Mouse (Mus musculus) erythroblast, adult 5-6 weeks (primary cell): ENCODE data around the gene Ltb. TPM values are rescaled to one million over a fixed set of nuclear protein-coding genes. Genes with fewer than 3 reads are reported as not detected.

Experiments used
- ATAC-seq: replicated peaks from 2 replicates; pipeline ENCODE4 v1.8.0; 2016; ENCODE audit warnings: moderate number of reproducible peaks, mild to moderate bottlenecking, moderate TSS enrichment, inconsistent platforms; ENCODE audit not compliant: poor library complexity, low FRiP score, severe bottlenecking
- total RNA-seq, 2 experiments: library from RNA; stranded (forward) in 1 of 2; stranded (reverse) in 1 of 2; fragments of 150-400 nt in 1 of 2; fragments of 200-764, 138-1000 nt in 1 of 2; gene quantifications; 2 replicates each; pipeline versions ENCODE4 v1.2.3 to v1.2.4; 2015 to 2017; ENCODE audit warnings: low replicate concordance in 2 of 2

Ltb gene
- total RNA-seq, 2 experiments from 2014 or later = 1.7 TPM; not detected in 1

DNA sequence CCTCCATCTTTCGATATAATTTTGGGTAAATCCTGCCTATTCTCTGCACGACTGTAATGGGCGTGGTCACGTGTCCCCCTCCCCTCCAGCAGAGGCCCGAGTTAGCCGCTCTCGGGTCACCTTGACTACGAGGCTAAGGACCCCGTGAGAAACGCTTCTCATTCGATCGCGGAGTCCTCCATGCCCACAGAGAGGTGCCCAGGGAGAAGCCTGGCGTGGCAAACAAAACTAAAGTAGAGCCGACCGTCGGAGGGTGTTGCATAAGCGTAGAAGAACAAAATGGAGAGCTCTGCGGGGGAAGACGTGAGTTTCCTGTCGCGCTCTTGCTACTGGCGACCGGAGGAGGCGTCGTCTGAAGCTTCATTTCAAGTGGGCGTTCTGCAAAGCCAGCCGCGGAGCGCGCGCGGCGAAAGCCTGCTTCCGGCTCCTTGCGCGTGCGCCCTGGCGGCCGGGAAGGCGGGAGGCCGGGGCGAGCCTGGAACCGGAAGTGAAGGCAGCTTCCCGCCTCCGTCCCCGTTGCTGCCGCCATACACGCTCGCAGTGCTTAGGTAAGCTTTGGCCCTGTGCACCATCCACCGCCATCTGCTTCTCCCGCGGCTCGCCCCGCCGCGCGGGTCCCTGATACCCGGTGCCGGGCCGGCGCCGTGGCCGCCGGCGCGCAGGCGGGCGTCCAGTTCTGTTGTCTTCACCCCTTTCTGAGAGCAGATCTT, 47.2 kb downstream of the Ltb start, which contains the start of gene Ddx39b:
TSS of gene Ddx39b (plus strand) at position 442 of the 710 bp plus-strand sequence.
- ATAC-seq = peak; percentile 80

DNA sequence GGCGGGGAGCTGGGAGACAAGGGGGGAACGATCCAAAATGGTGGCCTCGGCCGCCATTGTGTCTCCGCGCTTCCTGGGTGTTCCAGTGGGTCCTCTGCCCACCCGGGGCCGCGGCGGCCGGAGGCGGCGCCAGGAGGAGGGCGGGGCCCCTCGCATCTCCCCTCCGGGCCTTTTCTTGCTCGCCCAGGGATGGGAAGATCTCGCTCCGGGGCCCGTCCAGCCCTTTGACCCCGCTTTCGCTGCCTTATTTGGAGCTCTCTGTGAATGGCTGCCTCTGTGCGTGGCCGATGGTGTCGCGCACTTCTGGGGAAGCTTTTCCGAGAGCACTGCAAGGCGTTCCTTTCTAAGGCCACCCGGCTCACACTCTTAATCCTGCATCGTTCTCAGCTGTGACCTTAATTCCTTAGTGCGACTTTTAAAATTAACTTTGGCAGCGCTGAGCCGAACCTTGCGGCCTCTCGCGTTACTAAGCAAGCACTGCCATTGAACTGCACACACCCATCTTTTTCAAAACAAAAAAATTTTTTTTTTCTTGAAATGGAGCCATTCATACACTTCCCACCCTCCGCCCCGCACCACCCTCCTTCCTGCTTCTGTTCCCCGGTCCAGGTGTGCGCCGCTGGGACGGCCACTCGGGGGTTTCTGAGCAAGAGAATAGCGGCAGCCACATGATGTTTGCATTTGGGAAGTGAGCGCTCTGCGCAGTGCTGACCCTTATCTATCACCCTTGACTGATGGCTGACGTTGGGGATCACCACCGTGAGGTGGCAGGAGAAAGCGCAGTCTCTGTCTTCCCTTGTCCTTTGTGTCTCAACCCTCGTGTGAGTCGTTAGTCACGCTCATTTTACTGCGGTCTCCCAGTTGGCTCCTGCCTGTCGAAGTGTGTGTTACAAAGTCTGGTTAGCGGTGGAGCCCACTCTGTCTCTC, 48.0 kb downstream of the Ltb start:
- ATAC-seq = peak; percentile 70

DNA sequence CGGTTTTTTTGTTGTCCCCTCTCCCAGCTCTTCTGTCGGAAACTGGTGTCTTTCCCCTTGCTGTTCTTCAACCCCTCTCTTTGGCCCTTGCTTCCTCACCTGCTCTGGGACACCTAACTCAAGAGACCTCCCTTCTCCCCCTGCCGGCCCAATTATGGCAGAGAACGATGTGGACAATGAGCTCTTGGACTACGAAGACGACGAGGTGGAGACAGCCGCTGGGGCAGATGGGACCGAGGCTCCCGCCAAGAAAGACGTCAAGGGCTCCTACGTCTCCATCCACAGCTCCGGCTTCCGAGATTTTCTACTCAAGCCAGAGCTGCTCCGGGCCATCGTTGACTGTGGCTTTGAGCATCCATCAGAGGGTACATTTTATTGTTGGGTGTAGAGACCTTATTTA, 48.8 kb downstream of the Ltb start:
- ATAC-seq = peak; percentile 31; the same call in 1 of the 2 replicates

DNA sequence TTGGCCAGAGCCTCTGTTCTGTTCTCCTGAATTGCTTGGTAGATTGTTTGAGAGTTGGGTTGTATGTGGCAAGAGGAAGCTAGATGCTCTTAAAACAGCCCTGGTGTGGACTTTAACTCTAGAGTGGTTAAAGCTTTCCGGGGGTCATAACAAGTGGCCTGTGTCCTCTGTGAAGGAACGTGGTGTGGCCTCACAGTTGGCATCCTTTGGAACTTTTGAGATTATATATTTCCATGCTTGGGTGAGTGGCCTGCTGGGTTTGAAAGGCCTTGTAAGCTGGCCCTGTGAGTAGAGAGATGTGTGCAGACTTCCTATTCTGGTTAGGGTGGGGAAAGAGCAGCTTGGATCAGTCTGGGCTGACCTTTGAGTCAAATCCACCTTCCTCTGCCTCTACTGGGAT, 50.8 kb downstream of the Ltb start:
- no peak for ATAC-seq

Other genes with a start within 250 kb of the Ltb start
Only the 30 nearest of the 39 such genes appear.
- not detected in 2 replicates for gene Vwa7, start 177.9 kb upstream of the Ltb start, total RNA-seq (2015; ENCODE audit: low replicate concordance)
- not detected in 2 replicates for gene Vwa7, start 177.9 kb upstream of the Ltb start, total RNA-seq (2017; ENCODE audit: low replicate concordance)
- gene Sapcd1, start 166.4 kb upstream of the Ltb start, total RNA-seq (2015; ENCODE audit: low replicate concordance) = 2.3 TPM in 1 of 2 replicates, not detected in the other
- not detected in 2 replicates for gene Sapcd1, start 166.4 kb upstream of the Ltb start, total RNA-seq (2017; ENCODE audit: low replicate concordance)
- gene Msh5, start 147.7 kb upstream of the Ltb start, total RNA-seq (2015; ENCODE audit: low replicate concordance) = 0.38 and 1.5 TPM in 2 replicates
- 5.7 and 8.8 TPM in 2 replicates for gene Msh5, start 147.7 kb upstream of the Ltb start, total RNA-seq (2017; ENCODE audit: low replicate concordance)
- gene Clic1, start 144.5 kb upstream of the Ltb start, total RNA-seq (2015; ENCODE audit: low replicate concordance) = 74.6 and 85.9 TPM in 2 replicates
- gene Clic1, start 144.5 kb upstream of the Ltb start, total RNA-seq (2017; ENCODE audit: low replicate concordance) = 66.9 and 68.8 TPM in 2 replicates
- 1.0 and 1.7 TPM in 2 replicates for gene Ddah2, start 135.4 kb upstream of the Ltb start, total RNA-seq (2015; ENCODE audit: low replicate concordance)
- gene Ddah2, start 135.4 kb upstream of the Ltb start, total RNA-seq (2017; ENCODE audit: low replicate concordance) = 2.2 TPM in 1 of 2 replicates, not detected in the other
- gene Ly6g6c, start 129.1 kb upstream of the Ltb start, total RNA-seq (2015; ENCODE audit: low replicate concordance) = not detected in 2 replicates
- not detected in 2 replicates for gene Ly6g6c, start 129.1 kb upstream of the Ltb start, total RNA-seq (2017; ENCODE audit: low replicate concordance)
- 0.42 TPM in 1 of 2 replicates, not detected in the other for gene Mpig6b, start 128.3 kb upstream of the Ltb start, total RNA-seq (2015; ENCODE audit: low replicate concordance)
- not detected in 2 replicates for gene Mpig6b, start 128.3 kb upstream of the Ltb start, total RNA-seq (2017; ENCODE audit: low replicate concordance)
- gene Ly6g6e, start 117.5 kb upstream of the Ltb start, total RNA-seq (2015; ENCODE audit: low replicate concordance) = not detected in 2 replicates
- gene Ly6g6e, start 117.5 kb upstream of the Ltb start, total RNA-seq (2017; ENCODE audit: low replicate concordance) = not detected in 2 replicates
- not detected in 2 replicates for gene Ly6g6d, start 116.4 kb upstream of the Ltb start, total RNA-seq (2015; ENCODE audit: low replicate concordance)
- 1.4 TPM in 1 of 2 replicates, not detected in the other for gene Ly6g6d, start 116.4 kb upstream of the Ltb start, total RNA-seq (2017; ENCODE audit: low replicate concordance)
- gene Ly6g6f, start 108.8 kb upstream of the Ltb start, total RNA-seq (2015; ENCODE audit: low replicate concordance) = not detected in 2 replicates
- gene Ly6g6f, start 108.8 kb upstream of the Ltb start, total RNA-seq (2017; ENCODE audit: low replicate concordance) = not detected in 2 replicates
- 28.1 and 36.8 TPM in 2 replicates for gene Abhd16a, start 105.2 kb upstream of the Ltb start, total RNA-seq (2015; ENCODE audit: low replicate concordance)
- gene Abhd16a, start 105.2 kb upstream of the Ltb start, total RNA-seq (2017; ENCODE audit: low replicate concordance) = 33.3 and 63.0 TPM in 2 replicates
- not detected in 2 replicates for gene Ly6g5c, start 86.2 kb upstream of the Ltb start, total RNA-seq (2015; ENCODE audit: low replicate concordance)
- not detected in 2 replicates for gene Ly6g5c, start 86.2 kb upstream of the Ltb start, total RNA-seq (2017; ENCODE audit: low replicate concordance)
- 7.7 TPM in 1 of 2 replicates, not detected in the other for gene Ly6g5b, start 79.0 kb upstream of the Ltb start, total RNA-seq (2015; ENCODE audit: low replicate concordance)
- 0.34 TPM in 1 of 2 replicates, not detected in the other for gene Ly6g5b, start 79.0 kb upstream of the Ltb start, total RNA-seq (2017; ENCODE audit: low replicate concordance)
- 10.9 and 14.8 TPM in 2 replicates for gene Gpank1, start 73.0 kb upstream of the Ltb start, total RNA-seq (2015; ENCODE audit: low replicate concordance)
- 15.8 and 20.4 TPM in 2 replicates for gene Gpank1, start 73.0 kb upstream of the Ltb start, total RNA-seq (2017; ENCODE audit: low replicate concordance)
- 156 and 181 TPM in 2 replicates for gene Csnk2b, start 72.4 kb upstream of the Ltb start, total RNA-seq (2015; ENCODE audit: low replicate concordance)
- 76.5 and 112 TPM in 2 replicates for gene Csnk2b, start 72.4 kb upstream of the Ltb start, total RNA-seq (2017; ENCODE audit: low replicate concordance)
- gene D17H6S53E, start 68.1 kb upstream of the Ltb start, total RNA-seq (2015; ENCODE audit: low replicate concordance) = 0.63 and 1.5 TPM in 2 replicates
- gene D17H6S53E, start 68.1 kb upstream of the Ltb start, total RNA-seq (2017; ENCODE audit: low replicate concordance) = 2.6 and 2.8 TPM in 2 replicates
- not detected in 2 replicates for gene Apom, start 62.4 kb upstream of the Ltb start, total RNA-seq (2015; ENCODE audit: low replicate concordance)
- gene Apom, start 62.4 kb upstream of the Ltb start, total RNA-seq (2017; ENCODE audit: low replicate concordance) = 0.94 TPM in 1 of 2 replicates, not detected in the other
- gene Bag6, start 59.3 kb upstream of the Ltb start, total RNA-seq (2015; ENCODE audit: low replicate concordance) = 23.8 and 47.9 TPM in 2 replicates
- gene Bag6, start 59.3 kb upstream of the Ltb start, total RNA-seq (2017; ENCODE audit: low replicate concordance) = 48.1 and 71.4 TPM in 2 replicates
- gene Prrc2a, start 29.5 kb upstream of the Ltb start, total RNA-seq (2015; ENCODE audit: low replicate concordance) = 70.2 and 111 TPM in 2 replicates
- 15.1 and 22.6 TPM in 2 replicates for gene Prrc2a, start 29.5 kb upstream of the Ltb start, total RNA-seq (2017; ENCODE audit: low replicate concordance)
- gene Aif1, start 18.4 kb upstream of the Ltb start, total RNA-seq (2015; ENCODE audit: low replicate concordance) = 14.4 and 19.8 TPM in 2 replicates
- 8.7 and 15.8 TPM in 2 replicates for gene Aif1, start 18.4 kb upstream of the Ltb start, total RNA-seq (2017; ENCODE audit: low replicate concordance)
- gene Lst1, start 6.0 kb upstream of the Ltb start, total RNA-seq (2015; ENCODE audit: low replicate concordance) = 55.5 and 77.7 TPM in 2 replicates
- 32.2 and 57.3 TPM in 2 replicates for gene Lst1, start 6.0 kb upstream of the Ltb start, total RNA-seq (2017; ENCODE audit: low replicate concordance)
- 10.7 and 19.2 TPM in 2 replicates for gene Tnf, start 7.6 kb downstream of the Ltb start, total RNA-seq (2015; ENCODE audit: low replicate concordance)
- 2.8 and 8.3 TPM in 2 replicates for gene Tnf, start 7.6 kb downstream of the Ltb start, total RNA-seq (2017; ENCODE audit: low replicate concordance)
- not detected in 2 replicates for gene Lta, start 10.9 kb downstream of the Ltb start, total RNA-seq (2015; ENCODE audit: low replicate concordance)
- gene Lta, start 10.9 kb downstream of the Ltb start, total RNA-seq (2017; ENCODE audit: low replicate concordance) = not detected in 2 replicates
- not detected in 2 replicates for gene Gm16181, start 26.4 kb downstream of the Ltb start, total RNA-seq (2015; ENCODE audit: low replicate concordance)
- gene Gm16181, start 26.4 kb downstream of the Ltb start, total RNA-seq (2017; ENCODE audit: low replicate concordance) = not detected in 2 replicates
- 1.0 and 2.7 TPM in 2 replicates for gene Atp6v1g2, start 39.2 kb downstream of the Ltb start, total RNA-seq (2015; ENCODE audit: low replicate concordance)
- gene Atp6v1g2, start 39.2 kb downstream of the Ltb start, total RNA-seq (2017; ENCODE audit: low replicate concordance) = 3.8 TPM in 1 of 2 replicates, not detected in the other
- 0.58 and 1.0 TPM in 2 replicates for gene Nfkbil1, start 41.4 kb downstream of the Ltb start, total RNA-seq (2015; ENCODE audit: low replicate concordance)
- gene Nfkbil1, start 41.4 kb downstream of the Ltb start, total RNA-seq (2017; ENCODE audit: low replicate concordance) = 2.2 TPM in 1 of 2 replicates, not detected in the other
- 65.7 and 80.5 TPM in 2 replicates for gene Ddx39b, start 47.3 kb downstream of the Ltb start, total RNA-seq (2015; ENCODE audit: low replicate concordance)
- 48.1 and 50.2 TPM in 2 replicates for gene Ddx39b, start 47.3 kb downstream of the Ltb start, total RNA-seq (2017; ENCODE audit: low replicate concordance)
- gene H2-D1, start 68.3 kb downstream of the Ltb start, total RNA-seq (2015; ENCODE audit: low replicate concordance) = 117 and 224 TPM in 2 replicates
- gene H2-D1, start 68.3 kb downstream of the Ltb start, total RNA-seq (2017; ENCODE audit: low replicate concordance) = 217 and 402 TPM in 2 replicates
- gene H2-Q1, start 126.0 kb downstream of the Ltb start, total RNA-seq (2015; ENCODE audit: low replicate concordance) = not detected in 2 replicates
- not detected in 2 replicates for gene H2-Q1, start 126.0 kb downstream of the Ltb start, total RNA-seq (2017; ENCODE audit: low replicate concordance)
- gene H2-Q2, start 147.8 kb downstream of the Ltb start, total RNA-seq (2015; ENCODE audit: low replicate concordance) = not detected in 2 replicates
- not detected in 2 replicates for gene H2-Q2, start 147.8 kb downstream of the Ltb start, total RNA-seq (2017; ENCODE audit: low replicate concordance)